Mouse (Mus musculus): Measurements from ENCODE around the gene Magi2. TPM values are rescaled to one million over a fixed set of nuclear protein-coding genes. Genes with fewer than 3 reads are reported as not detected.

Magi2 gene
- polyA plus RNA-seq, 1 experiment from 2014 or later: 8.4 TPM

DNA sequence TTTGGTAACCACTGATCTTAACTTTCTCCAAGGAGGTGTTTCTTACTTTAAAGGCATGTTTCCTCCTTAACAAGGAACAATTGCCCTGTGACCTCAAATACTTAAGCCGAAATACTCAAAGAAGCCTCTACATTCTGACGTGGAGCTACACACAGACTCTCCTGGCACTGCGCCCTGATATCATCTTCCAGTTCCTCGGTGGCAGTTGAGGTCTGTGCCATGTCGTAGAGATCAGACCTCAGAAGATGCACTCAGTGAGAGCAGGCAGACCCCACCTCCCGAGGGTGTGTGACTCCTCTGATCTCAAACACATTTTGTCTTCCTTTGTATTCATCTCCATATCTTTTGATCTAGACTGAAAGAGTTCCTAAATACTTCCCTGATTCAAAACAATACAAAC lies 1073.0 kb downstream of the Magi2 start:
- Histone ChIP-seq H3K36me3 (ENCODE audit: control insufficient read depth, insufficient read depth, low read length) (no peaks in the 10 kb centered on the region), H3K9me3 (replicated peaks; ENCODE audit: control insufficient read depth, low read length) (no peaks in the 10 kb centered on the region), H3K4me2 (ENCODE audit: low read length) (no peak overlapping the region), H3K27me3 (replicated peaks; ENCODE audit: control insufficient read depth, insufficient read depth, low read length) (no peaks in the 10 kb centered on the region), H3K9ac (ENCODE audit: low read length) (no peak overlapping the region), H3K4me3 (ENCODE audit: low read depth, low read length) (no peak overlapping the region), H3K27ac (ENCODE audit: low read depth, low read length) (no peak overlapping the region), H3K4me1 (ENCODE audit: control insufficient read depth, insufficient read depth, low read length) (no peaks in the 10 kb centered on the region)
- no peak for DNase-seq (ENCODE audit: low spot score)
- ATAC-seq: no peak
- 72% methylated on average over 6 of the region's 6 CpGs for WGBS

DNA sequence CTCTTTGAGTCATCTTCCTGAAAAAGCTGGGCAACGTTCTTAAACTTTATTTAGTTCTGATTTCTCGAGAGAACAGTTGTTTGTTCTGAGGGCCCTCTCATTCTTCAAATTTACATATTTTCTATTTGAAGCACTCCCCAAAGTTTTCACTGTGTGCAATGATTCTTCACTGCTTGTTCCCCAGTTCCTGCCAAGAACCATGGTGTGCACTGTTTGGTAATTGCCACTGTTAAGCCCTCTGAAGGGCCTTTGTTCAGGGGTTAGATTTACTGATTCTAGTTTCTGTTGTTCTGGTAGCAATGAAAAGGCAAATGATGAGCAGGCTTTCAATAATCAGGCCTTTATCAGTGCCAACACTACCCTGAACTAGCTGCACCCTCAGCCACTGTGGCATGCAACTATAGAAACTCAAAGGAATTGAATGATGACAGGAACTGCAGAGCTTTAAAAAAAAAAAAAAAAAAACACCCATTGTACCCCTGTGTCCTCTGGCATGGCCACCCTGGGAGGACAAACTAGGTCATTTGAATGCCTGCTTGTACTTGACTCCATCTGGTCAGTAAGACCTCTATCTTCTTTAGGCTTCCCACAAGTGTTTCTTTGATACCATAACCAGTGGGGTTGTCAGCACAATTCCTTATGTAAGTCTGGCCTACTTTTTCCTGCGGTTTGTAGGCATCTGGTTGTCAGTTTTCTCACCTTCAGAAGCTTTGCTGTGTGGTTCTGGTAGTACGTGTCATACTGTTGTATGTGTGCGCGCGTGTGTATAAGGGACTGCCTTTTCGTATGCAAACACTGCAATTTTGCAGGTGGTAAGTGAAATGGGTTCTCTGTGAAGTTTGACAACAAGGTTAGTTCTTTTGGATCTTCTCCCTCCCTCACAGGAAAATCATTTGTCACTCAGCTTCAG lies 1076.5 kb downstream of the Magi2 start:
- no peak overlapping the region for H3K27ac ChIP-seq (ENCODE audit: low read depth, low read length)
- H3K4me1 ChIP-seq (ENCODE audit: control insufficient read depth, insufficient read depth, low read length): no peaks in the 10 kb centered on the region
- DNase-seq (ENCODE audit: low spot score): no peak
- H3K36me3 ChIP-seq (ENCODE audit: control insufficient read depth, insufficient read depth, low read length): no peaks in the 10 kb centered on the region
- H3K4me2 ChIP-seq (ENCODE audit: low read length): no peak overlapping the region
- H3K9me3 ChIP-seq (replicated peaks; ENCODE audit: control insufficient read depth, low read length): no peaks in the 10 kb centered on the region
- no peak overlapping the region for H3K4me3 ChIP-seq (ENCODE audit: low read depth, low read length)
- 83% methylated on average over 8 of the region's 8 CpGs for WGBS
- H3K9ac ChIP-seq (ENCODE audit: low read length): no peak overlapping the region
- no peaks in the 10 kb centered on the region for H3K27me3 ChIP-seq (replicated peaks; ENCODE audit: control insufficient read depth, insufficient read depth, low read length)
- ATAC-seq: no peak

DNA sequence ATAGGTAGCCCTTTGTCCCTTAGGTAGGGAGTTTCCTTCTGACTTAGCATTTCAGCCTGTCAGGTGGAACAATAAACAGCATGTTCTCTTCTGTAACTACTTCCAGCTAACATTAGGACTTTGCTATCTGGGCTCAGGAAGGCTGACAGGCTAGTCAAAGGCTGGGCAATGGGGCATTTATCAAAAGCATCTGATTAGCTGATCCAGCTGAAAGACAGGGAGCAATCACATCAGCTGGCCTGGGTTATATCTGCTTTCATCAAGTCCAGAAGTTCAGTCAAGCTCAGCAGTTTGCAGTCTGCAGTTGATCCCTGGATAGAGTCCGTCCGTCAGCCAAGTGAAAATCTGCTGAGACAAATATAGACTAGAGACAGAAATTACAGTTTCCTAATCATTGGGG lies 1094.1 kb downstream of the Magi2 start:
- no peaks in the 10 kb centered on the region for H3K36me3 ChIP-seq (ENCODE audit: control insufficient read depth, insufficient read depth, low read length)
- no peak for DNase-seq (ENCODE audit: low spot score)
- 92% methylated on average over 2 of the region's 2 CpGs for WGBS

DNA sequence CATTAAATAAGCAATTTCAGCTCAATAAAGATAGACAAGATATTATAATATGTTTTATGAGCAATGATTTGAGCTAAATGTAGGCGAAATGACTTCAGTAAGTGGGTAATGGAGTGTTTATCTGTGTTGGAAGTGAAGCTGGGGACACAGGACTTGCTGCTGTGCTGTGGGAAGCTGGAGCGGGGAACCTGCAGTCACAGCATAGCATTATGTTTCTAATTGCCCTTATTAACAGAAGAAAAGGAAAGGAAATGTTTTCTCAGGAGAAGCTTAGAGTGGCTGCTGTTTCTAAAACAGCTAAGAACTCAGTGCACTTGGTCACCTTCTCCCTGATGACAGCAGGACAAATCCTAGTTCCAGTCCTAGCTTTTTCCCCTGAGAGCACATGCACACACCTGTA lies 1098.5 kb downstream of the Magi2 start:
- no peaks in the 10 kb centered on the region for H3K27me3 ChIP-seq (replicated peaks; ENCODE audit: control insufficient read depth, insufficient read depth, low read length)
- 40% methylated on average over 2 of the region's 2 CpGs for WGBS
- no peak overlapping the region for H3K27ac ChIP-seq (ENCODE audit: low read depth, low read length)
- H3K4me2 ChIP-seq (ENCODE audit: low read length): no peak overlapping the region
- no peak overlapping the region for H3K9ac ChIP-seq (ENCODE audit: low read length)
- no peaks in the 10 kb centered on the region for H3K9me3 ChIP-seq (replicated peaks; ENCODE audit: control insufficient read depth, low read length)
- DNase-seq (ENCODE audit: low spot score) (no peak), ATAC-seq (no peak)
- H3K36me3 ChIP-seq (ENCODE audit: control insufficient read depth, insufficient read depth, low read length): no peaks in the 10 kb centered on the region
- H3K4me3 ChIP-seq (ENCODE audit: low read depth, low read length): no peak overlapping the region
- H3K4me1 ChIP-seq (ENCODE audit: control insufficient read depth, insufficient read depth, low read length): no peaks in the 10 kb centered on the region

More for the DNA sequence above, 1094.1 kb downstream of the Magi2 start:
- no peak for ATAC-seq
- no peak overlapping the region for H3K4me2 ChIP-seq (ENCODE audit: low read length)
- H3K27me3 ChIP-seq (replicated peaks; ENCODE audit: control insufficient read depth, insufficient read depth, low read length): no peaks in the 10 kb centered on the region
- H3K4me1 ChIP-seq (ENCODE audit: control insufficient read depth, insufficient read depth, low read length): no peaks in the 10 kb centered on the region
- no peak overlapping the region for H3K4me3 ChIP-seq (ENCODE audit: low read depth, low read length)
- H3K9ac ChIP-seq (ENCODE audit: low read length): no peak overlapping the region
- no peaks in the 10 kb centered on the region for H3K9me3 ChIP-seq (replicated peaks; ENCODE audit: control insufficient read depth, low read length)
- H3K27ac ChIP-seq (ENCODE audit: low read depth, low read length): no peak overlapping the region

DNA sequence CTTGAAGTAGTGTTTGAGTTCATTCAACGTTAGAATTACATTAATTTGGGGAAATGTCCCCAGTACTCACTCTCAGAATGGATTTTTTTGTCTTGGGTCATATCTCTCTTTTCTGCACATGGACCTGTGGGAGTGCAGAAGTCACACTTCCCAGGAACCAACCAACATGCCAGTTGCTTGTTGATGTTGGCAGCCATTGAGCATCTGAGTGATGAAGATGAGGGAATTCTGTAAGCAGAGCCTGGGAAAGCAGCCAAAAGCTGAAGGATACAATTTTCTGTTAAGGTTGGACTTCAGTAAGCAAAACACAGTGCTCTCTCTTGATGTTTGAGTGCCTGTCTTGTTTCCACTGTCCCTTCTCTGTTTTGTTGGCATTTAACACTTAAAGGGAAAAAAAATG lies 1102.1 kb downstream of the Magi2 start:
- no peak overlapping the region for H3K4me3 ChIP-seq (ENCODE audit: low read depth, low read length)
- WGBS: 76% methylated on average over 1 of the region's 1 CpGs

DNA sequence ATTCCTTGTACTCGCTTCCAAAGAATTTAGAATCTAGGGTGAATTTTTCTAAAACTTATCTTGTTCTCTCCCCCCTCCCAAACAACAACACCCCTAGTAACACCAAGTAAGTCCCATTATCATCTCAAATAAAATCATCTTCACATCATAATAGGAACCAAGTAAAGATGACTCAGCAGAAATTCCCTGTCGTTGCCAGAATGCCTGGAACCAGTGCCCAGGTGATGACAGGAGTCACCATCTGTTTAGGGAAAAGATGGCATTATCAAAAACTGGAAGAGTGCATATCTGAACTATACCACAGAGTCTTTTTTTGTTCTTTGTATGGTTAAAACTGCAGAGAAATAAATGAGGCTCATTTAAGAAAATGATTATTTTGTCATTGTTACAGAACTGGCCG lies 1103.2 kb downstream of the Magi2 start:
- 86% methylated on average over 3 of the region's 3 CpGs for WGBS
- H3K4me2 ChIP-seq (ENCODE audit: low read length): no peak overlapping the region
- no peaks in the 10 kb centered on the region for H3K27me3 ChIP-seq (replicated peaks; ENCODE audit: control insufficient read depth, insufficient read depth, low read length)
- H3K36me3 ChIP-seq (ENCODE audit: control insufficient read depth, insufficient read depth, low read length): no peaks in the 10 kb centered on the region
- H3K9ac ChIP-seq (ENCODE audit: low read length): no peak overlapping the region
- H3K9me3 ChIP-seq (replicated peaks; ENCODE audit: control insufficient read depth, low read length): no peaks in the 10 kb centered on the region
- no peak; the same call in 1 of the 2 replicates for ATAC-seq
- H3K4me1 ChIP-seq (ENCODE audit: control insufficient read depth, insufficient read depth, low read length): no peaks in the 10 kb centered on the region
- no peak overlapping the region for H3K4me3 ChIP-seq (ENCODE audit: low read depth, low read length)
- no peak overlapping the region for H3K27ac ChIP-seq (ENCODE audit: low read depth, low read length)
- DNase-seq (ENCODE audit: low spot score): peak; percentile 22

More for the DNA sequence above, 1102.1 kb downstream of the Magi2 start:
- no peak for ATAC-seq
- Histone ChIP-seq H3K36me3 (ENCODE audit: control insufficient read depth, insufficient read depth, low read length) (no peaks in the 10 kb centered on the region), H3K4me2 (ENCODE audit: low read length) (no peak overlapping the region), H3K9ac (ENCODE audit: low read length) (no peak overlapping the region), H3K4me1 (ENCODE audit: control insufficient read depth, insufficient read depth, low read length) (no peaks in the 10 kb centered on the region), H3K27ac (ENCODE audit: low read depth, low read length) (no peak overlapping the region), H3K9me3 (replicated peaks; ENCODE audit: control insufficient read depth, low read length) (no peaks in the 10 kb centered on the region), H3K27me3 (replicated peaks; ENCODE audit: control insufficient read depth, insufficient read depth, low read length) (no peaks in the 10 kb centered on the region)
- DNase-seq (ENCODE audit: low spot score): no peak

DNA sequence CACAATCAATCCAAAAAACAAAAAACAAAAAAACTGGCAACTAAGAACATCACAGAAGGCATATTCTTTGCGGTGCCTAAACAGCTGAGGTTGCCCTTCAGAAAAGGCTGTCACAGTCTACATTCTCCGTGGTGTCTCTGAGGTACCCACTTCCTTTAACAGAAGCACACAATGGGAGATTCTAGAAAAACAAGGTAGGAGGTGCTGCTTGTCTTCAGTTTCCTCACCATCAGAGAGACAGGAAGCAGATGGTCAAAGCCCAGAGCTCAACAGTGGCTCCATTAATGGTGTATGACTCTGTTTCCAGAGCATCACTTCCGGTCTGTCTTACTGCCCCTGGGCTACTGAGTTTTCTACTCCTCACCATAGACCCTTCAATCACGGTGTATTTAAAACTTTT lies 1105.7 kb downstream of the Magi2 start:
- Histone ChIP-seq H3K9me3 (replicated peaks; ENCODE audit: control insufficient read depth, low read length) (no peaks in the 10 kb centered on the region), H3K4me3 (ENCODE audit: low read depth, low read length) (no peak overlapping the region), H3K36me3 (ENCODE audit: control insufficient read depth, insufficient read depth, low read length) (no peaks in the 10 kb centered on the region), H3K27me3 (replicated peaks; ENCODE audit: control insufficient read depth, insufficient read depth, low read length) (no peaks in the 10 kb centered on the region), H3K4me1 (ENCODE audit: control insufficient read depth, insufficient read depth, low read length) (no peaks in the 10 kb centered on the region), H3K27ac (ENCODE audit: low read depth, low read length) (no peak overlapping the region), H3K9ac (ENCODE audit: low read length) (no peak overlapping the region), H3K4me2 (ENCODE audit: low read length) (no peak overlapping the region)
- DNase-seq (ENCODE audit: low spot score) (no peak), ATAC-seq (no peak)
- 86% methylated on average over 4 of the region's 4 CpGs for WGBS

DNA sequence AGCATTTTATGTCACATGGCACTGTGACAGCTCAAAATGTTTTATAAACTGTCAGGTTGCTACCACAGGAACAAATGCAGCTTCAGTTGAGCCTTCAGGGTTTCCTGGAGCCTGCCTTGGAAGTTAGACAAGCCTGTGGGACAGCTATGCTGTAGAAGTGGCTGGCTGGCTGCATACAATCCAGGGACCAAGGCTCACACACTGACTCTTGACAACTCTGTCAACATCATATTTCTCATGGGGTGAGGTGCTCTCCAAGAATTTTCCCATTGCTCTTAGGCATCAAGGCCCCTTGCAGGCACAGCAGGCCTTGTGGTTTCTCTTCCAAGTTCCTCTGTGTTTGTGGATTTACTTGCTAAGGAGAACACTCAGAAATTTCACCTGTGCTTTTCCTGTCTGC lies 1107.7 kb downstream of the Magi2 start:
- no peaks in the 10 kb centered on the region for H3K9me3 ChIP-seq (replicated peaks; ENCODE audit: control insufficient read depth, low read length)

DNA sequence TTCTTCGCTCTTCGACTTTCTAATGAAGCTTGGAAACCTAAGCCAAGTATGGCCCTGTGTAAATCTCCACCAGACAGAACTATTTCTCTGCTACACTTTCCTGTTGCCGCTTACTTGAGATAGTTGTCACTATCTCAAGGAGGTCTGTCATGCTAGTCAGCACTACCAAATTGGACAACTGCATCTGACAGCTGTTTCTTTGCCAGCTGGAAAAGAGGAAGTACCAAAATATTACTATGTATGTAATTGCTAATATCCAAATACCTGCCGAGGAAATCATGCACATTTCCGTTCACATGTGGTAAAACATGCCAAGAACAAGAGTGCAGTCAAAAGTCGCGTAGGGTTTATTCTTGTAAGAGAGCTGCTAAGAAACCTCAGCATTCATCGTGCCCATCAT lies 1126.1 kb downstream of the Magi2 start:
- H3K4me3 ChIP-seq (ENCODE audit: low read depth, low read length): no peak overlapping the region
- no peaks in the 10 kb centered on the region for H3K9me3 ChIP-seq (replicated peaks; ENCODE audit: control insufficient read depth, low read length)
- ATAC-seq: no peak
- H3K4me1 ChIP-seq (ENCODE audit: control insufficient read depth, insufficient read depth, low read length): no peaks in the 10 kb centered on the region
- no peak overlapping the region for H3K9ac ChIP-seq (ENCODE audit: low read length)
- WGBS: 96% methylated on average over 8 of the region's 8 CpGs
- H3K36me3 ChIP-seq (ENCODE audit: control insufficient read depth, insufficient read depth, low read length): no peaks in the 10 kb centered on the region
- no peaks in the 10 kb centered on the region for H3K27me3 ChIP-seq (replicated peaks; ENCODE audit: control insufficient read depth, insufficient read depth, low read length)
- DNase-seq (ENCODE audit: low spot score): no peak
- no peak overlapping the region for H3K27ac ChIP-seq (ENCODE audit: low read depth, low read length)
- H3K4me2 ChIP-seq (ENCODE audit: low read length): no peak overlapping the region

More for the DNA sequence above, 1107.7 kb downstream of the Magi2 start:
- H3K4me1 ChIP-seq (ENCODE audit: control insufficient read depth, insufficient read depth, low read length): no peaks in the 10 kb centered on the region
- no peak overlapping the region for H3K9ac ChIP-seq (ENCODE audit: low read length)
- no peak for ATAC-seq
- no peak overlapping the region for H3K27ac ChIP-seq (ENCODE audit: low read depth, low read length)
- no peak for DNase-seq (ENCODE audit: low spot score)
- H3K36me3 ChIP-seq (ENCODE audit: control insufficient read depth, insufficient read depth, low read length): no peaks in the 10 kb centered on the region
- no peaks in the 10 kb centered on the region for H3K27me3 ChIP-seq (replicated peaks; ENCODE audit: control insufficient read depth, insufficient read depth, low read length)
- no peak overlapping the region for H3K4me3 ChIP-seq (ENCODE audit: low read depth, low read length)
- no peak overlapping the region for H3K4me2 ChIP-seq (ENCODE audit: low read length)
